In the genomic region with DNA sequence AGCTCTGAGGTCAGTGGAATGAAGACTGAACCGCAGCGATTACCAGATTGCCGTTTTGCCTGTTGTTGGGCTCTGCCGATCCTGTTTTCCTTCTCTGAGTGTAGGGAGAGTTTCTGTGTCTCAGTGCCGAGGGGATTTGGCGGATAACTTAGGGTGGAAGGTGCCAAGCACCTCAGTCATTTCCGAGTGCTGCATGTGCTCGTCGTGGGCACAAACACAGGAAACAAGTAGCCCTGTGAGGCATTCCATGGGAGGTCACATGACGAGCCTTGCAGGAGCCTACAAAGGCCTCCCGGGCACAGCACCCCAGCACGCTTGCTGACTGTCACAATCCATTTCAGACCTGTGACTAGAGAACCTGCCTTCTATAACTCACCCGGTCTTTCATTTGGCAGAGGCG, we compare ENCODE assay signal across 8 mouse cellular contexts.
A peak's percentile ranks its signal among the peaks of the same experiment; 100 is the strongest.
DNase-seq lines count a peak whose midpoint lies in the region; TF ChIP-seq lines count a peak whose summit lies in the region.

No protein-coding gene starts in this region.

- H3K27me3 ChIP-seq in hindbrain, embryonic 10.5 days (ENCODE audit: insufficient read depth, poor library complexity, severe bottlenecking): peaks cover 6% of the 10 kb centered on the region; the same call in 1 of the 2 replicates
- H3K27me3 ChIP-seq in limb, embryonic 10.5 days (ENCODE audit: low read depth, poor library complexity, severe bottlenecking): no peaks in the 10 kb centered on the region

- no peak for TF ChIP-seq CTCF in layer of hippocampus, adult 2 months (conservative IDR thresholded peaks at IDR 0.05)

- no peaks in the 10 kb centered on the region for H3K9me3 ChIP-seq in hindbrain, embryonic 10.5 days
- H3K9me3 ChIP-seq in limb, embryonic 10.5 days (replicated peaks): no peaks in the 10 kb centered on the region

- H3K4me1 ChIP-seq in hindbrain, embryonic 10.5 days (replicated peaks): peaks cover 67% of the 10 kb centered on the region
- H3K4me1 ChIP-seq in limb, embryonic 10.5 days: peaks cover 73% of the 10 kb centered on the region

- no peak overlapping the region for H3K4me3 ChIP-seq in layer of hippocampus, adult 2 months
- no peak overlapping the region for H3K4me3 ChIP-seq in hindbrain, embryonic 10.5 days
- no peak overlapping the region for H3K4me3 ChIP-seq in limb, embryonic 10.5 days

- no peak for DNase-seq in layer of hippocampus, adult 2 months (ENCODE audit: low spot score in 2 of 2)
- no peak for DNase-seq in layer of hippocampus, adult 9-11 months
- no peak for DNase-seq in hindbrain, embryonic 10.5 days (ENCODE audit: low spot score)
- no peak for DNase-seq in limb, embryonic 10.5 days (ENCODE audit: low spot score)
- peak; percentile 32 for DNase-seq in naive thymus-derived CD4-positive, alpha-beta T cell, adult 2 months (ENCODE audit: low read depth)
- DNase-seq in layer of hippocampus, postnatal 25 days (ENCODE audit: extremely low spot score in 1 of 2, low spot score in 1 of 2): no peak
- no peak for DNase-seq in urinary bladder, postnatal 25 days (ENCODE audit: low spot score)
- no peak for DNase-seq in frontal cortex, adult 2 months (ENCODE audit: extremely low spot score in 1 of 2, low spot score in 1 of 2)

- 73% methylated on average over 14 of the region's 14 CpGs for WGBS in hindbrain, embryonic 10.5 days
- WGBS in limb, embryonic 10.5 days: 57% methylated on average over 14 of the region's 14 CpGs

- H3K27ac ChIP-seq in layer of hippocampus, adult 2 months: peak overlapping the region; percentile 12
- H3K27ac ChIP-seq in hindbrain, embryonic 10.5 days: peak overlapping the region; percentile 73; the same call in 1 of the 2 replicates
- H3K27ac ChIP-seq in limb, embryonic 10.5 days: peak overlapping the region; percentile 72

- no peaks in the 10 kb centered on the region for H3K36me3 ChIP-seq in hindbrain, embryonic 10.5 days
- no peaks in the 10 kb centered on the region for H3K36me3 ChIP-seq in limb, embryonic 10.5 days

Comparison
In these comparisons a context has a peak if more than half of its experiments do, and no peak if none do; other contexts are left out.
1. H3K27ac ChIP-seq: peak in every context shown above with its lines; median percentile 73 in hindbrain, embryonic 10.5 days; 72 in limb, embryonic 10.5 days; 12 in layer of hippocampus, adult 2 months.